Mouse (Mus musculus): ENCODE data around the gene Gm773. TPM values are rescaled to one million over a fixed set of nuclear protein-coding genes. Genes with fewer than 3 reads are reported as not detected.
"Not testable (repeated sequence)": the region's sequence is repeated elsewhere in the genome, so short reads cannot be mapped to it uniquely, and the experiment has no call there.

The Gm773 gene
- polyA plus RNA-seq (2012; rRNA removed): not detected in 2 replicates

DNA sequence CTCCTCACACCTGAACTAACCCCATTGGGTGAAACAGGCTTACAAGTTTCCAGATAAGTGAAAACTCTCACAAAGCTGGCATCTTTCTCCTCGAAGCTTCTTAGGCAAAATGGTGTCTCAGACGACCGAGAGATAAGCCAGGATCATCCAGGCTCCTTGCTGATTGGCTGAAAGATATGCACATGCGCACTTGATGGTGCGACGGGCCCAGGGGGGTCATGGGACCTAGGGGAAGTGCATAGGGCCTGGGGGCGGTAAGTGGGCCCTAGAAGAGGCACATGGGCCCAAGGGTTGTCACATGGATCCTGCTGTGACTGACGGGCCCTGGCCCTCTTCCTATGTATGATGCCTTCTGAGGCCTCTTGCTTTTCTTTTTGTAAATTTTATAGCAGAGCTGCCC lies at the start of gene Gm773:
Gene Gm773, minus strand, starts transcription at position 111 of the 400 bp plus-strand sequence.
- Histone ChIP-seq H3K36me3 (ENCODE audit: control insufficient read depth, insufficient read depth, low read length) (no peaks in the 10 kb centered on the region), H3K4me1 (ENCODE audit: control insufficient read depth, insufficient read depth, insufficient read length, low read length) (no peaks in the 10 kb centered on the region), H3K27me3 (ENCODE audit: control insufficient read depth, insufficient read depth, low read length) (no peaks in the 10 kb centered on the region), H3K4me3 (ENCODE audit: low read depth, low read length) (no peak within 1 kb of the TSS), H3K27ac (ENCODE audit: insufficient read depth, low read depth, low read length) (no peak within 1 kb of the TSS)
- TF ChIP-seq POLR2A (IDR thresholded peaks at IDR 0.05; ENCODE audit: low read depth, low read length): no peak
- TF ChIP-seq CTCF (IDR thresholded peaks at IDR 0.05; ENCODE audit: extremely low read depth, insufficient read length, insufficient replicate concordance, low read depth, low read length): no peak
- WGBS: 89% methylated on average over 8 of the region's 8 CpGs

DNA sequence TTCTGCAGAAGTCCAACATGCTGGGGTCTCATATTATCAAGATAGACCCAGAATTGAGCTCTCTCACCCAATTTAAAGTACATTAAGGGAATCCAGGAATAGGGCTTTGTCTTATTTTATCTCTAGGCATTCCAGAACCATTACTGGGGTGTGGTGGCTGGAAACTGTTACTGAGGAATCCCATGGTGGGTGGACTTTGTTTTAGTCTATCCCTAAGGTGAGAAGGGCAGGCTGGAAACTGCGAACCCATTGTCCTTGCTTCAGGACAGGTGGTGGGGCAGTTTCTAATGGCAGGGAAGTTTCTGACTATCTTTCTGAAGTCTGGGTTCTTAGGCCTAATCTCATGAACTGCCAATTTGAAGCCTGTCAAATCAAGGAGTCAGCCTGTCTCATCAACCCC lies 26.2 kb downstream of the Gm773 start:
- H3K4me1 ChIP-seq (ENCODE audit: control insufficient read depth, insufficient read depth, insufficient read length, low read length); H3K4me3 ChIP-seq (ENCODE audit: low read depth, low read length); H3K27ac ChIP-seq (ENCODE audit: insufficient read depth, low read depth, low read length); H3K27me3 ChIP-seq (ENCODE audit: control insufficient read depth, insufficient read depth, low read length); H3K36me3 ChIP-seq (ENCODE audit: control insufficient read depth, insufficient read depth, low read length): not testable (repeated sequence)
- WGBS: no CpG with 5 or more reads among the region's 1 CpGs

DNA sequence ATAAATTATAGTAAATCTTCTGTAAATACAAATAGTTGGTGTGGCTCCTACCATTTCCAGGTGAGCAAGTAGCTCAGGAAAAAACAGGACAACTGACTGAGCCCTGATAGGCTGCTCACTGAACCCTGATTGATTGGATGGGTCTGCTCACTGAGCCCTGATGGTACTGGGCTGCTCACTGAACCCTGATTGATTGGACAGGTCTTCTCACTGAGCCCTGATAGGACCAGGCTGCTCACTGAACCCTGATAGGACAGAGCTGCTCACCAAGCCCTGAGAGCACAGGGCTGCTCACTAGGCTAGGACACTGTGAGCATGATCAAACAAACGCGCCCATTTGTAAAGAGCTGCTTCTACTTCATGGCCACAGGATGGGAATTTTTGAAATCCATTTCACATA lies 61.3 kb downstream of the Gm773 start:
- no peaks in the 10 kb centered on the region for H3K27me3 ChIP-seq (ENCODE audit: control insufficient read depth, insufficient read depth, low read length)
- no peaks in the 10 kb centered on the region for H3K36me3 ChIP-seq (ENCODE audit: control insufficient read depth, insufficient read depth, low read length)
- TF ChIP-seq POLR2A (IDR thresholded peaks at IDR 0.05; ENCODE audit: low read depth, low read length) (no peak), CTCF (IDR thresholded peaks at IDR 0.05; ENCODE audit: extremely low read depth, insufficient read length, insufficient replicate concordance, low read depth, low read length) (no peak)
- H3K4me3 ChIP-seq (ENCODE audit: low read depth, low read length): no peak overlapping the region
- H3K27ac ChIP-seq (ENCODE audit: insufficient read depth, low read depth, low read length): no peak overlapping the region
- no peaks in the 10 kb centered on the region for H3K4me1 ChIP-seq (ENCODE audit: control insufficient read depth, insufficient read depth, insufficient read length, low read length)
- 93% methylated on average over 2 of the region's 2 CpGs for WGBS

Other genes starting within 250 kb of the Gm773 start
- not detected in 2 replicates for gene 3830403N18Rik, start 76.3 kb downstream of the Gm773 start, polyA plus RNA-seq (2012; rRNA removed)
- 0.04 and 0.06 TPM in 2 replicates for gene Zfp449, start 133.5 kb upstream of the Gm773 start, polyA plus RNA-seq (2012; rRNA removed)
- 0.34 and 0.90 TPM in 2 replicates for gene Smim10l2a, start 161.7 kb upstream of the Gm773 start, polyA plus RNA-seq (2012; rRNA removed)
- gene Gm2174, start 235.1 kb upstream of the Gm773 start, polyA plus RNA-seq (2012; rRNA removed): not detected in 2 replicates
- gene Ints6l, start 242.0 kb upstream of the Gm773 start, polyA plus RNA-seq (2012; rRNA removed): 1.8 and 2.1 TPM in 2 replicates

Measured in small intestine, adult 2 months (tissue).